Mouse (Mus musculus) lung, postnatal 4 days (tissue): ENCODE results near the gene Nutm1.

Experiments
- DNase-seq, 2 experiments: peaks; one replicate each; pipeline ENCODE4 v3.0.0; 2021

The Nutm1 gene

DNA sequence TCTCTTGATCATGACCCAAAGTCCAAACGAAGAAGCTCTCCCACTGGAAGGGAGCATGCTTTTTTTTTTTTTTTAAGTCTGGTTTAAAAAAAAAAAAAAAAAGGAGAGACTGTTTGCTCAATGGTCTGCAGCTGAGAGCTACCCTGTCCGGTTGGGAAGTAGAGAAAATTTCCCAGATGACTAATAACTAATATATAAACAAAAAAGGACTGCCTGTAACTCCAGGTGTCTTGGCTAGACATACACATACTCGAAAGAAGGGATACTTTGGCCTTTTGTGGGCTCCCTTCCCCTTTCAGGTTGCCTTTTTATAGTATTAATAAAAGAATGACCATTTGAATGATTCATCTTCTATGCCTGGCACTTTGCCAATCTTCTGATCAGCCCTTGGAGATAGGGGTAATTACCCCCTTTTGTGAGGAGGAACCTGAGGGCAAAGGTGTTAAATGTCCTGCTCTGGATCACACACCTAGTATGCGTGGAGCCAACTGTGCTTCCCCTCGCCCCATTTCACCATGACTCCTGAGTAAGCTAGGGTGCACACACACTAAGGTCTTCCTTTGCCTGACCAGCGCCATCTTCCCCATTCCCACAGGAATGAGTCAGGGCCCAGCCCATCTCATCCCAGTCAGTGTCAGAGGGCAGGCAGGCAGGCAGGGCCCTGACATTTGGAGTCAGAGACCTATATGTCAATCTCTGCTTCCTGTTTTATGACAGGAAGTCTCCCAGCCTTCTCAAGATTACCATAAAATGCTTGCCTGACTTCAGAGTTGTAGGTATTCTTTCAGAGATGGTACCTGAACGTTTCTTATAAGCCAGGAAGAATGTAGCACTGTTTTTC is 4.2 kb downstream of the Nutm1 start:
- no peak for DNase-seq

DNA sequence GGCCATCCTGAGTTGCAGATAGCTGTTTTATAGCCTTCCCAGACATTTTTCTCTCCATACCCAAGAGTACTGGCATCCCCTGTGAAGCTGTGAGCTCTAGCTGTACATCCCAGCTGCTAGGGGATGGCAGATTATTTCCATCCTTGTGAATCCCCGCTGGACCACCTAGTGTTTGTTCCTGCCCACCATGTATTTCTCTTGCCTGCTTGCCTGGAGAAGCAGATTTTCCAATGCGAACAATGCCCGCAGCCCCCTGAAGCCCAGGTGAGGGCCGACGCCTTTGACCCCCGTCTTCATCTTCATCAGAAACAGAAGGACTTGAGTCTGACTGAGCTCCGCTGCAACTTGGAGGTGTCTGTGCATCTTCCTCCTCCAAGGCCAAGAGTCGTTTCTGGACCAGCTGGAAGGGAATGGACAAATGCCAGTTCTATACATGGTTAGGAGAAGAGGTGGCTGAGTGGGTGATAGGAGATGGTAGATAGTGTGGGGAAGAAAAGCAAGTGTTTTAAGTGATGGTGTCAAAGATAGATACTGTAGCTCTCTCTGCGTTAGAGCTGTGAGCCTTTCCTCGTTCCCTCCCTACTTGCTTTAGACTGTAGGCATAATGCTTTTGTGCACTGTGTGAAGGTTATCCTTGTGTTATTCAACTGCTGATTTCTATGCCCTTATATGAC is 9.2 kb downstream of the Nutm1 start:
- DNase-seq, result no peak

DNA sequence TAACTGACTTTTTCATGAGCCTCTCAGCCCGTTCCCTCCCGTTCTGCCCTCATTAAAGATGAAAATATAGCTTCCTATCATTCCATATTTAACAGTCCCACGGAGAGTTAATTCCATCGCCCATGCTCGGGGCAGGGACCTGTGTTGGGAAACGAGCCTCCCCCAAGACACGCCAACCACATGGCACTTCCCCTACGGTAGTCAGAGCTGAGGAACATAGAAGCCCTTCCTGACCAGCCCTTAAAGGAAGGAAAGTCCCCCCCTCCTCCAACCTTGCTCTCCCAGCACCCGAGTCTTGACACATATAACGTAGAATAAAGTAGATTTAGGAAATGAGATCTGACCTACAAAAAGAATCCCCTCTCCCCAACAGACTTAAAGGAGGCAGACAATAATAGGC is 11.8 kb downstream of the Nutm1 start:
- DNase-seq, result no peak

DNA sequence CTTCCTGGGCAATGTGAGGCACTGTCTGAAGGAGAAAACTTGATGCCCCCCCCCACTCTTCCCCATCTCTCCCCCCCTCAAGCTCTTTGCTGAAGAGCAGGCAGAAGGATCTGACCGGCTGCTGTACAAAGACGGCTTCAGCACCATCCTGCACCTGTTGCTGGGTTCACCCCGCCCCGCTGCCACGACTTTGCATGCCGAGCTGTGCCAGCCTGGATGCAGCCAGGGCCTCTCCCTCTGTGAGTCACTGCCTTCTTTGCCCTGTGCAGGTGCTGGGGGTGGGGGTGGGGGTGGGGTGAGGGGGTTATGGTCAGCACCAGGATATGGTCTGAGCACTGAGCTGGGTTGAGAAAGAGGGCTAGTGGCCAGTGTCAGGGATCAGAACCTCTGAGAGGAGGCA is 12.9 kb downstream of the Nutm1 start:
- DNase-seq, result no peak

DNA sequence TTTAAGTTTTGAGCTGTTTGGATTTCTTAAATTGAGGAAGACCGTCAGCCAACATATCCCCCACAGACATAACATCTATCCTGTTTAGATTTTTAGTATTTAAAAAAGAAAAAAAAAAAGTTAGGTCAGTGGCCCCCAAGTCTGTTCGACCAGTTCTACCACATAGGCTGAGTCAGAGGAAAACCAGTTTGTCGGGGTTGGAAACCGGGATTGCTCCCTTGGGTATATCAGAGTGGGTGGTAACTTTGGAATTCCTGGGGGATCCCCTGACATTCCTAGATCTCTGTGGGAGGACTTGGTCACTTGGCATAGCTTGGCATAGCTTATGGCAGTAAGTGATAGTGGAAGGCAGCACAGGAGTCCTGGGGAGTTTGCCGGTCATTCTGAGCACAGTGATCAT is 13.8 kb downstream of the Nutm1 start:
- DNase-seq, result no peak

DNA sequence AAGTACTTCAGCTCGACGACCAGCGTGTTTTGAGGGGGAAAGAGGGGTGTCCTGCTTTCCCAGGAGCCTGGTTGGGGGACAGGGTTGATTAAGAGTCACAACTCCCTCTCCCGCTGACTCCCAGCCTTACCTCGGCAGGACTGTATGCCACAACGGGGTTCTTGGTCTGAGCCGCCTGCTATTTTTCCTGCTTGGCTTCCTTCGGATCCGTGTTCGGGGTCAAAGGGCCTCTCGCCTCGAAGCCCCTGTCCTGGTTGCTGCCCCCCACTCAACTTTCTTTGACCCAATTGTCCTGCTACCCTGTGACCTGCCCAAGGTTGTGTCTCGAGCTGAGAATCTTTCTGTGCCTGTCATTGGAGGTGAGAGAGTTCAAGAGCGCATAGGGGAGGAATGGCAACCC is 17.3 kb downstream of the Nutm1 start:
- no peak for DNase-seq

DNA sequence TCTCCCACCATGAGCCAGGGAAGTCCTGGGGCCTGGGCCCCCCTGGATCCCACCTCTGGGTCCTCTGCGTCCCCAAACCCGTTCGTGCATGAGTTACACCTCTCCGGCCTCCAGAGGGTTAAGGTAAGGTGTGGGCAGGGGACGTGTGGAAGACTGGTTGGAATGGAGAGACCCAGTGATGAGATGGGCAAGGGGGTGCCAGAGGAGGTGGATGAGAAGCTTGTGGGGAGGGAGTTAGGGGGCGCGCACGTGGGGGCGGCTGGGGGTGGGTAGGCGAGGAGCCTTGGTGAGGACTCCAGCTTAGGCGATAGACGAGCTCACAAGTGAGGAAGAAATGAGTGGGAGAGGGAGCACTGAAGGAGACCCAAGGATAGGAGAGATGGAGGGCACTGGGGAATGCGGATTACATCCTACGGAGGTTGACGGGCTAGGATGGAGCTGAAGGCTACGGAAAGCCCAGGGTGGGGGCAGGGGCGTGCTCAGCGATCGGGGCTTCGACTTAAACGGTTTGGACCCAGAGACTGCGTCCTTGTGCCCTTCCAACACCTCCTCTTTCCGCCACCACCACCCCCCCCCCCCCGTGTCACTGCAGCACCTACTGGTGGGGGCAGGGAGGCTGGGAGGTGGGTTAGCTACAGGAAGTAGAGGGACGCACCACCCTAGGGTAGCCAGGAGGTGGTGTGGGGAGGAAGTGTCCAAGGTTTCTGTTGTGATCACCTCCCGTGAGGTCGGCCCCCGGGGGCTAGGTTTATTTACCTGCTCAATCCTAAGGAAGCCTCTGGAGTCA is 19.0 kb downstream of the Nutm1 start:
- DNase-seq, result peak; percentile 27 to 33

DNA sequence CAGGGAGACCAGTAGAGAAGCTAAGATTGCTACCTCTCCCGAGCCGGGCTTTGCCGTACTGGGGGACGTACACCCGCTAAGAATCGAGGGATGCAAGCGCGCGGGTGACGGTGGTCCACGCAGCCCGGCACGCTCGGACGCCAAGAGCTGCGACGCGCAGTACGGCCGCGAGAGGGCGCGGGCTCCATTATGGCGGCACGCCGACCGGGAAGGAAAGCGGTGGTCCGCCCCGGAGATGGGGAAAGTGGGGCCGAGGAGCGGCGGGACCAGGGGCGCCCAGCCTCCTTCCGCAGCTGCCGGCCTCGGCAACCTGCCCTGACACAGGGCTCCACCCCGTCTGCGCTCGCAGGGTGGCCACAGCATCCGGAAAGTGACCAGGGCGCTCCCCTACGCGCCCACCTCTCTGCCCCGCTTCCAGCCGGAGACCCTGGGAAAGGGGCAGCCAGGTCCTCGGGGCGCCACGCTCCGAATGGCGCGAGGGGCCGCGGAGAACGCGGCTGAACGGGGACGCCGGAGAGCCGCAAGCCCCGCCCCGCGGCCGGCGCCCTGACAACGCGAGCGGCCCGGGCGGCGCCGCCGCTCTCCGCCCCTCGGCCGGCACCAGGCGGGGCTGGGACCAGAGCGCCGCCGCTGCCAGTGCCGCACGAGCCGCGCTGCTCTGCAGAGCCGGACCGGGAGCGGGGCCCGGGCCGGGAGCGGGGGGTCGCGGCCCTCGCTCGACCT is 19.7 kb downstream of the Nutm1 start, which contains the start of gene Lpcat4:
Gene Lpcat4, plus strand, starts transcription at position 257 of the 723 bp plus-strand sequence.
- peak; percentile 91 to 92 for DNase-seq

DNA sequence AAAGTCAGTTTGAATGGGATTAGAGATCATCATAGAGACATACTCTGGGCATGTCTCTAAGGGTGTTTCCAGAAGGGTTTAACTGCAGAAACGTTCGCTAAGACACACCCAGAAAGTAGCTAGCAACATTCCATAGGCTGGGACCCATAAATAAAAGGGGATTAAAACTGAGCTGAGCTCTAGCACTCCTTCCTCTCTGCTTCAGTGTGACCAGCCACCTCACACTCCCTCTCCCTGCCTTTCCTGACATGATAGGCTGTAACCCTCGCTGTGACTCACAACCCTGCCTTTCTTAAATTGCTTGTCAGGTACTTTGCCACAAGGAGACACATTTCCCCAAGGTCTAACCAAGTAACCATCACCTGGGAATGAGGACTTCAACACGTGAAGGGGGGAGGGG is 21.1 kb downstream of the Nutm1 start:
- DNase-seq, result no peak

DNA sequence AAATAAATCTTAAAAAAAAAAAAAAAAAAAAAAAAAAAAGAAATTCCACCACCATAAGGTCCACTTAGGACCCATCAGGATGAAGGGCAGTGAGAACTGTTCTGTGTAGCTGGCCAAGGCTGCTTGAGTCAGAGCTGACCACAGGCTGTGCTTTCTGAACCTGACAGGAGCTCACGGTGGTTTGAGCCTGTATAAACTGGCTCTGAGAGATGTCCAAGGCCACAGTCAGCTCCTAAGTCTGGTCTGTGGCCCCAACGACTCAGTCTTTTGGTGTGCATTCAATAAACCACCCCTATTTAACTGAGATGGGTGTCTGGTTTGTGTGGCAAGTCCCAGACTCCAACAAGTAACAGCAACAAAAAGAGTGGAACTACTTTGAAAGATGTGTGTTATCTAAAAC is 22.5 kb downstream of the Nutm1 start:
- DNase-seq, result no peak

DNA sequence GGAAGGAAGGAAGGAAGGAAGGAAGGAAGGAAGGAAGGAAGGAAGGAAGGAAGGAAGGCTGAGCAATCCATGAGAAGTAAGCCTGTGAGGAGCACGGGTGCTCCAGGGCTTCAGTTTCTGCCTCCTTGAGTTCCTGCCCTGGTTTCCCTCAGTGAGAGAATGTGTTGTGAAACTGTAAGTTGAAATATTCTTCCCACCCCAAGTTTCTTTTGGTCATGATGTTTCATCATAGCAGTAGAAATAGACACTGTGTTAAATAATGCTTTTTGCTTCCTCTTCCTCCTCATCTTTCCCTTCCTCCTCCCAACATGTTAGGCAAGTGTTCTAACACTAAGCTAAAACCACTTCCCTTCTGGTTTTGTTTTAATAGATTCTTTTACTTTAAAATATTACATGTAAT is 26.5 kb downstream of the Nutm1 start:
- DNase-seq, result no peak

DNA sequence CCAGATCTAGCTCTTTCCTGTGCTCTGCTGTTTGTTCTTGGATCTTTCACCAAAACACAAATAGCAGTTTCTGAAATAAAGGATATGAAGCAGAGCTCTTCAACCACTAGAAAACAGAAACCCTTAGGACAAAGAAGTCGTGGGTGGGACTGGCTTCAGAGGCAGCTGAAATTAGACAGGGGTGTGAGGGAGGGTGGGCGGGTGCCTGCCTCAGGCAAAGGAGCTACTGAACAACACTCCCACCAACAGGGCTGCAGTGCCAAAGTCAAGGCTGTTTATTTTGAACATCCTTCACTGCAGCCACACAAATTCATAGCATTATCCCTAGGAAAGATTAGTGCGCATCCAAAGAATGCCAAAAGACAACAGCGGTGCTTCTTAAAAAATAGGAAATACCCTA is 34.7 kb downstream of the Nutm1 start:
- no peak for DNase-seq

DNA sequence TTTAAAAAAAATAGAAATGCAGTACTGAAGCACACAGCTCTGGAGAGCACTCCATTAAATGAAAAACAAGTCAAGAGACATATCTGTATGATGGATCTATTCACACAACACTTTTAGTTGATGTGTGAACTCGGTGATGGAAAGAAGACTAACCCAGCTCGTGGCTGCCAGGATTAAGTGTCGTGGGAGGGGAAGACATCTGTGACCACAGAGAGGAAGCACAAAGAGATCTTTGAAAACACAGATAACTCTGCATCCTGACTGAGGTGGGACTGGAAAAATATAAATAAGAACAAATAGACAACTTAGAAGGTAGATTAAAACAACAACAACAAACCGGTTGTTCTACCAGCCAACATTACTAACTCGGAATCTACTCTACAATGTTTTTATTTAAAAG is 36.5 kb downstream of the Nutm1 start:
- no peak for DNase-seq

DNA sequence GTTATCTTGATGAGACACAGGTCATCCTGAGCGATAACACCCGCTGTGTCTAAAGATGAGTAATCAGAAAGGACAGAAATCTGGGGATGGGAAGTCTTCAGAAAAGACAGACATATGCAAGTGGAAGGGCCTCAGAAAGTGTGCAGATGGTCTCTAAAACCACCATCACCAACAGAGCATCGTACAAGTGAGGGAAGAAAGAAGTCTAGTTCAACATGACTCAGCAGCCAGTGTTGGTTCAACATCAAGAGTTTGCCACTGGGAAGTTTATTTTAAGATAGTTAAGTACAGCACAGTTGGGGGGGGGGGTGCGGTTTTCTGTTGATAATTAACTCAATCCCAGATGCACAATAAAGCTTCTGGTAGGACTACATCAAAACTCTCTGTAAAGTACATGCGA is 38.2 kb downstream of the Nutm1 start:
- no peak for DNase-seq

DNA sequence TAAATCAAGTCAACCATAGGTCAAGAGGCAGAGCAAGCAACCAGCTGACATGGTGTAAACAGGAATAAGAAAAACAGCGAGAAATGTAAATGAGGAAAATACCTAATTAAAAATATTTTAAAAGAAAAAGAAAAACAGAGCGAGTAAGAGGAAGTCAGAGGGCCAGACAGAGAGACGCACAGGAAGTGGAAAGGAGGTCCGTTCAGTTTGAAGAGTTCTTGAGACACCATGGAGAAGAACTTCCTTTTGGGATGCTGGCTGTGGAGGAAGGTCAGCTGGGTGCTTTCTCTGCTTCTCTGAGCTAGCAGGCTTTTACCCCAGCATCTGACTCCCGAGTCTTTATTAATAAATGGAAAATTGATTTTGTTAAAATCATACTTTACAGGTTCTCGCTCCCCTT is 41.5 kb downstream of the Nutm1 start:
- DNase-seq, result no peak

DNA sequence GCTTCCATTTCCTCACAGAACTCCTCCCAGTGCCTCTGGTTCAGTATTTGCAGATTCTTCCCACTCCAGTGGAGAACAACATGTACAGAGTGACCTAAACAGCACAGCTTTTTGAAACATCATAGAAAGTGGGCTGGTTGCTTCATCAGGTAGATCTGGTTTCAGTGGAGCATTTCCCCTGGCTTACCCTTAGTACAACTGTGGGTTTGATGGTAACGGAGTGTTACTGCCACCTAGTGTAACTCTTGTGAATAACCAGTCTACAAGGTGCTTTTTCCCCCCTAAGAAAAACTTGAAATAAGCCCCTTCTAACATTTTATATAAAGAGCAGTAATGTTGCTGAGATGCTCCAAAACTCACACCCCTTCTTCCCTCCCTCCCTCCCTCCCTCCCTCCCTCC is 43.1 kb downstream of the Nutm1 start:
- DNase-seq, result no peak

DNA sequence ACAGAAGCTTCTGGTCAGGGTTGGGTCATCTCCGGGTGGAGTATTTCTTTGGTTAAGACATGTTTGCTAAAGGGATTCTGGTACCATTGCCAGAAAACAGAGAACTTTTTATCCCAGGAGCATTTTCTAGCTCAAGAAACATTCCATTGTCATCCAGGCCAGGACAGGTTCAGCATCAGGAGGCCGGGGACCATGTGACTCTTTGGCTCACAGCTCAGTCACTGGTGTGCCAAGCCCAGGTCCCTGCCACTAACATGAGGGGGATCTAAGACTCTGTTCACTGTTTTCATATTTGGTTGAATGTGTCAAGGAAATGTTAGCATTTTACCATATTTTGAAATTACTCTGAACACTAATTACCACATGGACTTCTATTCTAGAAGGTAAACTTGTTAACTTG is 48.4 kb downstream of the Nutm1 start:
- no peak for DNase-seq

DNA sequence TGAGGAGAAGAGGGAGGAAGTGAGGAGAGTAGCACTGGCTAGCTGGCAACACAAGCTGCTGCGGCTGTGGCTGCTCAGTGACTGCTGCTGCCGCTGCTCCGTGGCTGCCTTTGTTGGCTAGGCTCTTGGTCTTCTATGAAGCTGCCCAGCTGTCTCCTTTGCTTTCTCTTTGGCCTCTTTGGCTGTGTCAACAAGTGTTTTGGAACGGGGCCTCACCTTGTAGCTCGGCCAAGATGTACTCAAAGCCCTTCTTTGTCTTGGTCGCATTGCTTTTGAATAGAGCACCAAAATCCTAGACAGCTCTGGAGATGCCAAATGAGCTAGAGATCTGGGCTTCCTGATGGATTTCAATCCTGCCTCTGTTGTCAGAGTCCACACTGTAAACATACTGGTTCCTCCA is 48.9 kb downstream of the Nutm1 start:
- DNase-seq, result peak; percentile 25 to 73

DNA sequence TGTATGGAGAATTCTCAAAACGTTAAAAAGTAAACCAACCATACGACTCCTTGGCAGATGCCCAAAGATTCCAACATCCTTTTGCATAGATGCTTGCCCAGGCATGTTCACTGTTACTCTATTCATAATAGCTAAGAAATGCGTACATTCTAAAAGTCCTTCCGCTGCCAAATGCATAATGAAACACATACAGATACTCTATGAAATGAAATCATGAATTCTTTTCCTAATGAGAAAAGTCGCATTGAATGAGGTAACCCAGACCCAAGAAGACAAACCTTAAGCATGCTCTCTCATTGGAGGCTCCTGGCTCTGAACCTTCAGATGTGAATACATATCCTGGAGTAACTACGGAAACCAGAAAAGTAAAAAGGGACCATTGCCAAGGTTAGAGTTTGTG is 56.0 kb downstream of the Nutm1 start:
- DNase-seq, result no peak
